Mouse (Mus musculus): Measurements from ENCODE around the gene Rgs4. TPM values are rescaled to one million over a fixed set of nuclear protein-coding genes. Genes with fewer than 3 reads are reported as not detected.

The Rgs4 gene
- polyA plus RNA-seq, 1 experiment, result 11.2 TPM

Other genes with a start within 250 kb of the Rgs4 start
- 1.5 TPM in 2 replicates for gene Nuf2, start 216.2 kb downstream of the Rgs4 start, polyA plus RNA-seq (2012; rRNA removed)
- gene Rgs5, start 92.1 kb downstream of the Rgs4 start, polyA plus RNA-seq (2012; rRNA removed), result 137 and 142 TPM in 2 replicates
- 0.11 and 0.19 TPM in 2 replicates for gene Ccdc190, start 181.0 kb upstream of the Rgs4 start, polyA plus RNA-seq (2012; rRNA removed)
- gene Hsd17b7, start 221.6 kb upstream of the Rgs4 start, polyA plus RNA-seq (2012; rRNA removed), result 6.1 and 9.3 TPM in 2 replicates

Measured in urinary bladder, adult 2 months (tissue).